Mouse (Mus musculus): ENCODE measurements at regions not wholly inside any gene's neighbourhood (a gene's known extent, or its start where the extent isn't known, plus 50 kb on each side); places are given as distances from the start of the nearest gene placed in this dataset.

DNA sequence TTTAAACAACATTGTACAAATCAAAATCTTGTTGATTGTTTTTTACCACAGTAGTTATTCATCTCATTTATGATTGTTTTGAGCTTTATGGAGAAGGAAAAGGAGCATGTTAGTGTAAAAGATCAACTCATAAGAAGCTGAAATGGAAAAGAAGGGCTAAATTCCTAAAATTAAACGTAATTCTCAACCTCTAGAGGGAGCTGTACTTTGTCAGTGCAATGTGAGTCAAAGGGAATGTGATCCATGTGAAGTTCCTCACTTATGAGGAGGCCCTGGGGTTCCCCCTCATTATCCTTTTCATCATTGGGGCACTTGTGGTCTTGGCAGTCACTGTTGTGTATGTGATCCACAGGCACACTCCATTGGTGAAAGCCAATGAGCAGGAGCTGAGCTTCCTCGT is 54.0 kb upstream of the Vmn2r7 start:
- Histone ChIP-seq H3K36me3 (no peaks in the 10 kb centered on the region), H3K4me2 (no peak overlapping the region), H3K27me3 (no peaks in the 10 kb centered on the region), H3K9me3 (no peaks in the 10 kb centered on the region), H3K27ac (no peak overlapping the region), H3K4me3 (replicated peaks) (no peak overlapping the region), H3K9ac (replicated peaks) (no peak overlapping the region), H3K4me1 (replicated peaks) (no peaks in the 10 kb centered on the region)
- WGBS = 62% methylated on average over 2 of the region's 2 CpGs
- no peak for ATAC-seq (ENCODE audit: insufficient number of reproducible peaks, insufficient read depth, low FRiP score, low TSS enrichment, low read depth)

DNA sequence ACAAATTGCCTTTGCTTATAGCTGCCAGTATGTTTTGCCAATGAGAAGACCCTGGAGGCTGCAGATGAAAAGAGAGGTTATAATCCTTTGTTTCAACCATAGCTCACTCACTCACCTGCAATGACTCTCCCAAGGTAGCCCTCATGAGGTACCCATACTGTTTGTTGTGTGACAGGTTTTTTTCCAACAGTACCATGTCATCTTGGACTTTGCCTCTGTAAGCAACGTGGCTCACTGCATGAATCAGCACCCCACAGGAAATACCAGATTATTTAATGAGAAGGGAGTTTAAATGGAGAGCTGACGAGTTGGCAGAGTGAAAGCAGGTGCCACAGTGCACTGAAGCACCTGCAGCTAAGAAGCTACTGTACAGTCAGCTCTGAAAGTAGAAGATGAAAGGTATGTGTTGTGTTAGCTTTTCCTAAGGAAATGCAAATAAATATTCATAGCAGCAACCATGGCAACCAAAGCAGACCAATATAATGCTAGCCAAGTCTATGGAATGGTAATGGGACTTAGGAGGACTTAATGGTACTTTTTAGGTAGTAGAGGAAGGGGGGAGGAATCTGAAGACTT is 56.8 kb upstream of the Vmn2r7 start:
- no peak overlapping the region for H3K4me3 ChIP-seq (replicated peaks)
- H3K36me3 ChIP-seq = no peaks in the 10 kb centered on the region
- H3K4me2 ChIP-seq = no peak overlapping the region
- H3K9ac ChIP-seq (replicated peaks) = no peak overlapping the region
- 25% methylated on average over 2 of the region's 2 CpGs for WGBS
- H3K27me3 ChIP-seq = no peaks in the 10 kb centered on the region
- ATAC-seq (ENCODE audit: insufficient number of reproducible peaks, insufficient read depth, low FRiP score, low TSS enrichment, low read depth) = no peak
- H3K27ac ChIP-seq = no peak overlapping the region
- H3K9me3 ChIP-seq = no peaks in the 10 kb centered on the region
- H3K4me1 ChIP-seq (replicated peaks) = no peaks in the 10 kb centered on the region

DNA sequence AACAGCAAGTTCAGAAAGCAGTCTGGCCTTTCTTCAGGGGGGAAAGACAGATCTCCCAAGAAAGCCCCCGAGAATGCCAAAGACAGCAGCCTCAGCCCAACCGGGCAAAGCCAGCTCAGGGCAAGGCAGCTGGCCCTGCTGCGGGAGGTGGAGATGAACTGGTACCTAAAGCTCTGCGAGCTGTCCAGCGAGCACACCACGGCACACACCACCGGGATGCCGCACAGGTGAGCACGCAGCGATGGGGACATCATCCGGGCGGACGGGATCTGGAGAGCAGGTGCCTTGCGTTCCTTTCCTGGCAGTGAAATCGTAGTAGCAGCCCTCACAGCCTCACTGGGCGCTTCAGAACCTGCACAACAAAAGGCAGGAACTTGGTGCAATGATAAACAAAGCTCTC is 104.7 kb upstream of the Vmn2r7 start:
- H3K27me3 ChIP-seq = peaks cover 15% of the 10 kb centered on the region
- no peak for ATAC-seq (ENCODE audit: insufficient number of reproducible peaks, insufficient read depth, low FRiP score, low TSS enrichment, low read depth)
- H3K9me3 ChIP-seq = no peaks in the 10 kb centered on the region
- H3K36me3 ChIP-seq = no peaks in the 10 kb centered on the region
- H3K27ac ChIP-seq = no peak overlapping the region
- H3K4me2 ChIP-seq = peak overlapping the region; percentile 47
- no peak overlapping the region for H3K9ac ChIP-seq (replicated peaks)
- peaks cover 4% of the 10 kb centered on the region; the same call in 1 of the 2 replicates for H3K4me1 ChIP-seq (replicated peaks)
- WGBS = 13% methylated on average over 16 of the region's 16 CpGs
- peak overlapping the region; percentile 12 for H3K4me3 ChIP-seq (replicated peaks)

DNA sequence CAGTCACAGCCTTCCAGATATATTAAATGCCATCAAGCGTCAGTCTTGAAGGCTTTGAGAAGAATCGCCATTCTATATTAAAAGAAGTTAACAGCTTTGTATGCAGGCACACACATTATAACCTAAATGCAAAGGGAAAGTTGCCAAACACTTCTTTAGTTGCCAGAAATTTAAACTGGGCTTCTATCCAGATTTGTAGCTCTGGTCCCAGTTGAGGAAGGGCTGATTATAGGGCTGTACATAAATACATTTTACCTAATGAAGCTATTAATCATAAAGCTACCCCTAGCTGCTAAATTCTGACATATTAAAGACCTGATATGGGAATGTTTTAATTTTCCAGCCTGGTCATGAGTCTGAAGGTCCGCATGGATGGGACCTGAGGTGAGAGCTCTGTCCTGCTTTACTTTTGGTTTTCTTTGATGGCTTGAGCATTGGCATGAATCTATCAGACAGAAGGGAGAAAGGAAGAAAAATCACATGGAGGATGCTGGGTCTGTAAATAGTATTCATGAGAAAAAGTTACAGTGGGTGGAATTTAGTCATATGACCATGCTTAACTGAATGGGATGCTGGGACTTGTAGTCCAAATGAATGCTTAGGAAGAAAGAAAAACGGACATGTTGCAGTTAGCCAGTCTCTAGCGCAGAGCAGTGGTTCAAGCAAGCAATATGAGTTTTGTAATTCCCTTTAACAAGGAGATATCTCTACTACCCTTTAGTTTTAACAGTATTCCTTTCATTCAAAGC is 120.3 kb upstream of the Vmn2r7 start:
- Histone ChIP-seq H3K4me1 (replicated peaks) (no peaks in the 10 kb centered on the region), H3K4me2 (no peak overlapping the region), H3K27ac (no peak overlapping the region), H3K4me3 (replicated peaks) (no peak overlapping the region), H3K9ac (replicated peaks) (no peak overlapping the region), H3K36me3 (no peaks in the 10 kb centered on the region), H3K27me3 (no peaks in the 10 kb centered on the region), H3K9me3 (no peaks in the 10 kb centered on the region)
- ATAC-seq (ENCODE audit: insufficient number of reproducible peaks, insufficient read depth, low FRiP score, low TSS enrichment, low read depth) = no peak
- 80% methylated on average over 5 of the region's 5 CpGs for WGBS

DNA sequence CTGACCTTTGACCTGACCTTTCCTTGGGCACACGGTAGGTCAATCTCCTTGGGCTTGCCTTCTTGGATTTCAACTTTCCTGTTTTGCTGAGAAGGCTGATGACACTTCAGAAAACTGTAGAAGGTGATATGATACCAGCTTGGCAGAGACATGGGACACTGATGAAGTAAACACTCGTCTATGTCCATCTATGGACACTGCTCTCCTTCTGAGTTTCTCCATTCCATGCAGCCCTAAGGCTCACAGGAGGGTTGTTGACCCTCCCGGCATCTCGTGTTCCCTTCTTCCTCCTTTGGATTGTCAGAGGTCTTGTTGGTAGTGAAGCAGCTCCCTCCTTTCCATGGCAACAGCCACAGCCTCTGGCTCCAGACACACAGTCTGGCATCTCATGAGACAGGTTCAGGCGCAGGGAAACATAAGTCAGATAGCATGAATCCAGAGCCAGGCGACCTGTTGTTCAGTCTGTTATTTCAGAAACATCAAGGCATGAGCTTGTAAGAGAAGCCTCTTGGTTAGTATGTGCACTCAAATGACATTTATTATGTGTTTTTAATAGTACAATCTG is 120.9 kb upstream of the Vmn2r7 start:
- Histone ChIP-seq H3K4me3 (replicated peaks) (no peak overlapping the region), H3K9me3 (no peaks in the 10 kb centered on the region), H3K36me3 (no peaks in the 10 kb centered on the region), H3K27ac (no peak overlapping the region), H3K4me2 (no peak overlapping the region), H3K27me3 (no peaks in the 10 kb centered on the region), H3K4me1 (replicated peaks) (no peaks in the 10 kb centered on the region), H3K9ac (replicated peaks) (no peak overlapping the region)
- no peak for ATAC-seq (ENCODE audit: insufficient number of reproducible peaks, insufficient read depth, low FRiP score, low TSS enrichment, low read depth)
- WGBS = 68% methylated on average over 6 of the region's 6 CpGs

DNA sequence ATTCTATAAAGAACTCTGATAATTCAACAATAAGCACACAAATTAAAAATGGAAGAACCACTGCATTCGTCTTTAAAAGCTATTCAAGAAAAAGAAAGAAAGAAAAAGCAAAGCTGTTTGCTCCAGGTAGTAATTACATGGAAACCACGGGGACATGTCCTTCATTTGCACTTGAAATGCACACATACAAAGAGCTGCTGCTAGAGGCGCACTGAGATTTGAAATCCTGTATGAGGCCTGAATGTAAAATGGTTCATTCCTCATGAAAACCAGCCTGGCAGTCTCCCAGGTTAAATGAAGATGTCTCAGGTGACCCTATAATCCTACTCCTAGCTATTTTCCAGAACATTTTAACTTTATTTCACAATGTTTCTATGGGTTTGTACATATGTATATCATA is 123.7 kb upstream of the Vmn2r7 start:
- no peaks in the 10 kb centered on the region for H3K9me3 ChIP-seq
- H3K4me3 ChIP-seq (replicated peaks) = no peak overlapping the region
- no peaks in the 10 kb centered on the region for H3K27me3 ChIP-seq
- ATAC-seq (ENCODE audit: insufficient number of reproducible peaks, insufficient read depth, low FRiP score, low TSS enrichment, low read depth) = no peak
- no peaks in the 10 kb centered on the region for H3K4me1 ChIP-seq (replicated peaks)
- no peak overlapping the region for H3K27ac ChIP-seq
- no peaks in the 10 kb centered on the region for H3K36me3 ChIP-seq
- no peak overlapping the region for H3K4me2 ChIP-seq
- 79% methylated on average over 3 of the region's 3 CpGs for WGBS
- no peak overlapping the region for H3K9ac ChIP-seq (replicated peaks)

- 40% methylated on average over 2 of the region's 2 CpGs for WGBS
- no peak for ATAC-seq (ENCODE audit: insufficient number of reproducible peaks, insufficient read depth, low FRiP score, low TSS enrichment, low read depth)
These were observed 124.8 kb upstream of the Kcnab1 start for GRCm38 (mm10) chr3:64984369-64984768.

DNA sequence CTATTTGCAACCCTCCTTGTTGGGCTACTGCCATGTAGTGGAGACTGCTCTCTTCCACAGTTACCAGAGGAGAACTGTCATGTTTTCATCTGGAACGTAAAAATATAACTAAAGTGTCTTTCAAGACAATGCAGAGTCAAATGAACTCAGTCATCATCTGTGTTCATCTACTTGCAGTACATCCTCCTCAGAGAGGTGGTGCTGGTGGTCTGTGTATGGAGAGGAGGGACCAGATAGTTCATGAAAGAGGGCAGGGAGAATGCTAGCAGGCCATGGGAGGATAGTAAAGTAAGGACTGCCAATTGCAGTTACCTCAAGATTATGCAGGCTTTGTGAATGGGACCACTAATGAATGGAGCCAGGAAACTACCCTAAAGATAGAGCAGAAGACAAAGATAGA is 121.5 kb upstream of the Kcnab1 start:
- ATAC-seq (ENCODE audit: insufficient number of reproducible peaks, insufficient read depth, low FRiP score, low TSS enrichment, low read depth) = no peak
- Histone ChIP-seq H3K4me1 (replicated peaks) (no peaks in the 10 kb centered on the region), H3K4me3 (replicated peaks) (no peak overlapping the region), H3K9ac (replicated peaks) (no peak overlapping the region), H3K4me2 (no peak overlapping the region), H3K36me3 (no peaks in the 10 kb centered on the region), H3K27ac (no peak overlapping the region), H3K27me3 (no peaks in the 10 kb centered on the region), H3K9me3 (peaks cover 7% of the 10 kb centered on the region)
- WGBS = 86% methylated on average over 1 of the region's 1 CpGs

More at GRCm38 (mm10) chr3:64984369-64984768, 124.8 kb upstream of the Kcnab1 start:
- Histone ChIP-seq H3K4me3 (replicated peaks) (no peak overlapping the region), H3K36me3 (no peaks in the 10 kb centered on the region), H3K4me1 (replicated peaks) (no peaks in the 10 kb centered on the region), H3K27me3 (peaks cover 4% of the 10 kb centered on the region; the same call in 1 of the 2 replicates), H3K27ac (no peak overlapping the region), H3K9ac (replicated peaks) (no peak overlapping the region), H3K9me3 (peaks cover 7% of the 10 kb centered on the region), H3K4me2 (no peak overlapping the region)

DNA sequence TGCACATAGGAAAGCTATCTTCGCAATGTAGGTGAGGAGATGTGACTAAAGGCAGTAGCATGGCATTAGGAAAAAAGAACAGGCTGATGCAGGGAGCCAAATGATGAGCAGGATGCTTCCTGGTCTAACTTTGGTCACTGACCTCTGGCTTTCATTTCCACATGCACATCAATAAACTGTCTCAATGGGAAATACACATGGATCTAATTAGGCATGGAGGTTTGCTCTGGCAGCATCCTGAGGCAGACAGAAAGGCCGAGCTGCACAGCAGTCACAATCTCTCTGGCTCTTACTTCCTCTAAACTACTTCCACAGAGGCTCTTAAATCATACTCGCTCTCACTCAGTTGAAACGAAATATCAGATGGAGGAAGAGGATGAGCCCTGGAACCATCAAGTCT is 112.7 kb upstream of the Kcnab1 start:
- WGBS = 21% methylated on average over 4 of the region's 4 CpGs
- Histone ChIP-seq H3K27ac (0 out of 2 replicates have a peak overlapping the region, but pooled peaks have one; percentile 13), H3K9me3 (no peaks in the 10 kb centered on the region), H3K4me2 (no peak overlapping the region), H3K36me3 (no peaks in the 10 kb centered on the region), H3K4me1 (replicated peaks) (peaks cover 13% of the 10 kb centered on the region), H3K4me3 (replicated peaks) (no peak overlapping the region), H3K27me3 (no peaks in the 10 kb centered on the region), H3K9ac (replicated peaks) (no peak overlapping the region)
- ATAC-seq (ENCODE audit: insufficient number of reproducible peaks, insufficient read depth, low FRiP score, low TSS enrichment, low read depth) = no peak

- Histone ChIP-seq H3K4me2 (no peak overlapping the region), H3K4me1 (replicated peaks) (peaks cover 13% of the 10 kb centered on the region), H3K4me3 (replicated peaks) (no peak overlapping the region), H3K9me3 (no peaks in the 10 kb centered on the region), H3K27ac (no peak overlapping the region), H3K36me3 (no peaks in the 10 kb centered on the region), H3K27me3 (no peaks in the 10 kb centered on the region), H3K9ac (replicated peaks) (no peak overlapping the region)
- no peak for ATAC-seq (ENCODE audit: insufficient number of reproducible peaks, insufficient read depth, low FRiP score, low TSS enrichment, low read depth)
These were observed 111.6 kb upstream of the Kcnab1 start for GRCm38 (mm10) chr3:64997552-64997951.

DNA sequence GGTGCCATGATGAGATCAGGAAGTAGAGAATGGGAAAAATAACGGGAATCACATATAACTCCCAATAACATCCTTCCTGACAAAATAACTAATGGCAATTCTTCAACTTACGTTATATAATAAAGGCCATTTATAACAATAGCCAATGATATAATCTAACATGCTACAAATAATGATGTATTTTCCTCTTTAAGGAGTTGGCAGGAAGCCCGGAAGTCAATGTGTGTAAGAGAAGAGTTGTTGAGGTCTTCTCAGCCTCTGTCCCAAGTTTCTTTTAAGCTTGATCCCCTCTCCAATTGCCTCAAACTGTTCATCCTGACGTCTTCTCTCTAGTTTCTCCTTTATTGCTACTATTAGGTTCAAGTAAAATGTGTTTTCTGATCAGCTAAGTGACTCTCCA is 108.1 kb upstream of the Kcnab1 start:
- H3K36me3 ChIP-seq = no peaks in the 10 kb centered on the region
- peaks cover 7% of the 10 kb centered on the region for H3K4me1 ChIP-seq (replicated peaks)
- H3K9ac ChIP-seq (replicated peaks) = no peak overlapping the region
- ATAC-seq (ENCODE audit: insufficient number of reproducible peaks, insufficient read depth, low FRiP score, low TSS enrichment, low read depth) = no peak
- no peak overlapping the region for H3K4me3 ChIP-seq (replicated peaks)
- no peak overlapping the region for H3K27ac ChIP-seq
- no peaks in the 10 kb centered on the region for H3K27me3 ChIP-seq
- WGBS = 83% methylated on average over 4 of the region's 4 CpGs
- H3K4me2 ChIP-seq = no peak overlapping the region
- H3K9me3 ChIP-seq = no peaks in the 10 kb centered on the region

DNA sequence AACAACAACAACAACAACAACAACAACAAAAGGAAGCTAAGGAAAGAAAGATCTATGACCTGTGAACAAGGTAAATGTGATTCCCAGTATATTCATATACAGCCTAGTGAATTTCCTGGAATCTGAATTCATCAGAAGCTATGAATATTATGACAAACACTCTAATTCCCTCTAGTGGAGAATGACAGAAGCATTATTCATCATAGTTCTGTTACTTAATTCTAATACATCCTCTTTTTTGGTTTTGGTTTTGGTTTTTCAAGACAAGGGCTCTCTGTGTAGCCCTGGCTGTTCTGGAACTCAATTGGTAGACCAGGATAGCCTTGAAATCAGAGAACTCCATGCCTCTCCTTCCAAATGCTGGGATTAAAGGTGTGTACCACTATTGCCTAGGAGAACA is 106.6 kb upstream of the Kcnab1 start:
- Histone ChIP-seq H3K36me3 (no peaks in the 10 kb centered on the region), H3K27me3 (no peaks in the 10 kb centered on the region), H3K4me2 (no peak overlapping the region), H3K9me3 (no peaks in the 10 kb centered on the region), H3K9ac (replicated peaks) (no peak overlapping the region), H3K27ac (no peak overlapping the region), H3K4me3 (replicated peaks) (no peak overlapping the region), H3K4me1 (replicated peaks) (no peaks in the 10 kb centered on the region)
- no peak for ATAC-seq (ENCODE audit: insufficient number of reproducible peaks, insufficient read depth, low FRiP score, low TSS enrichment, low read depth)

Measured in limb, embryonic 12.5 days (tissue).